Mouse (Mus musculus) layer of hippocampus, postnatal 36 days (tissue): ENCODE measurements at regions not wholly inside any gene's neighbourhood (a gene's known extent, or its start where the extent isn't known, plus 50 kb on each side); places are given as distances from the start of the nearest gene placed in this dataset.

Experiments
- DNase-seq, 2 experiments: peaks; one replicate each; pipeline ENCODE4 v3.0.0; 2022
- microRNA-seq, 2 experiments: library from miRNA; unstranded; fragments of <30 nt; microRNA quantifications; one replicate each; pipeline ENCODE4 v1.2.0; 2021

DNA sequence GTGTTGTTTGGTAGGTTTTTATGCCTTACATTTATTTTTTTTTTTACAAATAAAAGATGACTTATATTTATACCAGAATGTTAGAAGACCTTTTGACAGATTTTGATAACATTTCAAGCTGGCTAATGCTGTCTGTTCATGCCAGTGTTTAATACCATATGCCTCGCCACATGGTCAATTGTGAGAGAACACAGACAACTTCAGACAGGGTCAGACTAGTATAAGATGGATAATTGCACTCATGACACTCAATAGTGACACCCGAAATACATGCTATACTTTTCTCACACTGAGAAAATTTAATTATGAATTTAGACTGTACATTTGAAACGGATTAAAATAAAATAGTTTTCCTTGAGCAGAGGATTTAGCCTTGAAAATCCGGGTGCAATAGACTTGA, 769.9 kb downstream of the Slitrk6 start:
- DNase-seq: peak in 1 of 2 experiments; percentile 3

DNA sequence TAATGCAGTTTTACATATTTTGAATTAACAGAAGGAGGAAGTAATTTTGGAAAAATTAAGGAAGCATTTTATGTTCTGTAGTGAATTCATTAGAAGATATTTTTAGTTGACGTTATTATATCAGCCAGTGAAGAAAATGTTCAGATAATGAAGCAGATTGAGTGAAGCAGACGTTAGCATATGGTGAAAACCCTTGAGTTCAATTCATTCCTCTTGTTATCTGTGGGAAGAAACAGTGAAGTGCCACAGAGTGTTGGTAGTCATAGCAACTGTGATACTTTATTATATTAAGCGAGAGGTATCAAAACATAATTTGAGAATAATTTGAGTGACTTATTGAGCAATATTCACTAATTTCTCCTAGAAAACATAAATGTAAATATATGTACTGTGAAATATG, 796.9 kb downstream of the Slitrk6 start:
- DNase-seq: no peak

GRCm38 (mm10) chr14:109941944-109942343, 813.0 kb downstream of the Slitrk6 start:
- no peak for DNase-seq

- no peak for DNase-seq
Observed at GRCm38 (mm10) chr14:109941162-109941561, 813.8 kb downstream of the Slitrk6 start.

GRCm38 (mm10) chr14:109937432-109937831, 817.5 kb downstream of the Slitrk6 start:
- no peak for DNase-seq

DNA sequence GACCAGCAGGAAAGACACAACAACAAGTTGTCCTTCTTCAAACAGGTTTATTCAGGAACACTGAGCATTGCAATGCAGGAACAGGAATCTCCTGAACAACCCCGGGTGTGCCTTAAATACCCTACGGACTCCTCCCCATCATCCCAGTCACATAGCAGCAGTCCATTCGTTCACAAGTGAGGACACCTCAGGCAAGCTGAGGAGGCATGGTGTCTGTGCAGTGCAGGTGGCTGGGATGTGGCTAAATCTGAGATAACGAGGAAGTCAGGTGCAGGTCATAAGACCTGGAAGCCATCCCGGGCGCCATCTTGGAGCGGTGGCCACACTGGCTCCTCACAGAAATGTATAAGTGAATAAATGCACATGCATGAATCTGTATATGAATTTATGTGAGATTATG, 826.0 kb downstream of the Slitrk6 start:
- DNase-seq: no peak

GRCm38 (mm10) chr14:109891896-109892165, 863.1 kb downstream of the Slitrk6 start:
- DNase-seq: no peak

DNA sequence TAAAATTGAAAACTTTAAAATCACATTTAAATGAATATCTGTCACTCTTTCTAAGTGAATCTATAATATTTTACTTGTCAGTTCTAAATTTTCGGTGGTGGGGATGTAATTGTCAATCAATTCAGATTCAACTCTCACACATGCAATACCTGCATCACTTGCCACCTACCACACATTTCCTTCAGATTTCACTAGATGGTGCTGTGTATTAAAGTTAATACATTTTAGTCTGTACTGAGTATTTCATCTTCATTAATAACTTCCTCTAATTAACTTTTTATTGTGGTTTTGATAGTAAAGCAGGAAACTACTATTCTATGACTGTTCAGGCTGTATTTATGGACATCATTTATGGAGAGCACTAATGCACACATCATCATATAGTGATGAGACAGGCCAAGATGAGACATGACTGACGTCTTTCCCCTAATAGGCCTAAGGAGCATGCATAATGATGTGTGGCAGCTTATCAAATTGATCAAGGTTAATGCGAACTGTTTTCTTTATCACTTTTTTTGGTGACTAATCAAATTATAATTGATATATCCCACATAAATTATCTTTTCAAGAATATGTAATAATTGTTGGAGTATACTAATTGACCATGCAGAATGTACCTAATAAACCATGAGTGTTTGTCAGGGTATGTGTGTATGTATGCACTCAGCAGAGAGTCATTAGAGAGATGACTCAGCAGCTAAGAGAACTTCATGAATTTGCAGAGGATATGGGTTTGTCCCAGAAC, 863.6 kb downstream of the Slitrk6 start:
- DNase-seq: no peak

- DNase-seq: no peak
Observed at GRCm38 (mm10) chr14:109876950-109877663, 877.8 kb downstream of the Slitrk6 start.

DNA sequence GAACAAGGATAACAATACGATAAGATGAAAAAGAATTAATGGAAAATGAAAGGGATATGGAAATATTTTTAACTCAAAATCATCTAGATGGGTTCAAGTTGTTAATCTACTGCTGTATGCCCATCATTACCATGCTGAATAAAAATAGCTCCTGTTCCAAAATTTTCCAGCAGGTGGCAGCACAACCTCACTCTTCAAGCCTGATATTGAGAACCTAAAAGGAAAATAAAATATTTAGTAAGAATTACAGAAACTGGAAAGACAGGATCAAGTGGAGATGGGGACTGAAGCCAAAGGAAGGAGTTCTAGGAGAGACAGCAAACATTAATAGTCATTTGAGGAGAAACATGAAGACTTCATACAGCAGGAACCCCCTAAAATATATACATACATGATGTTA, 880.7 kb downstream of the Slitrk6 start:
- DNase-seq: peak in 1 of 2 experiments; percentile 55

GRCm38 (mm10) chr14:109840354-109841104, 914.4 kb downstream of the Slitrk6 start:
- no peak for DNase-seq

DNA sequence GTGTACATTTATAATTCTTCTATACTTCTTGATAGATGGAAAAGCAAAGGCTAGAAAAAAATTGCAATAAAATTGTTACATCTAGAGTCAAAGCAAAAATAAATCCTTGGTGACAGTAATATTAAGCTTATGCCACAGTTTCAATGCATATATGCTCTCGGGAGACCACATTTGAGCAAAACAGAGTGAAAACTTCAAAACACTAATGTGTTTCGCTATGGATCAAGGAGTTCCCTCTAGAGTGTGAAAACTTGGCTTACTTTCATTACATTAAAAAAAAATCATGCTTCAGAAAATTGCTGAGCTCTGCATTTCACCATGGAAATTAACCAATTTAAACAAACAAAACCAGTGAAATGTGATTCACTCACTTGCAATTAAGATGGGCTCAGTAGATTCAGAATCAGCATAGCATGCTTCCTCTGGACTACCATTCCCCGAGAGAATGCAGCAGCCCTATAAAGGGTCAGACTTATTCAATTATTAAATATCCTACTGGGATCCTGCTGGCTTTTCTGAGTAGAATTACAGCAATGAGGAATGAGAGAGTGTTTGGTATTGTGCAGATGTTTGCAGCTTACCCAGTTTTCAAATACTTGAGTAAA, 888.7 kb upstream of the Slitrk1 start:
- DNase-seq: no peak

- no peak for DNase-seq
Observed at GRCm38 (mm10) chr14:109772246-109772645, 858.3 kb upstream of the Slitrk1 start.

- DNase-seq: no peak
Observed at GRCm38 (mm10) chr14:109760892-109761291, 846.9 kb upstream of the Slitrk1 start.

Small RNA genes lying in the stretch of these regions (microRNA-seq; reads per million reads assigned to microRNA genes)
- gene Gm24369: 0 reads per million in 2 experiments
